Mouse (Mus musculus) urinary bladder, postnatal 14 days (tissue): ENCODE data around the gene Nbas.

Experiments
- DNase-seq: peaks from one replicate; pipeline ENCODE4 v3.0.0; 2021; ENCODE audit warnings: low spot score

The Nbas gene

GRCm38 (mm10) chr12:13268826-13269449, at the start of gene Nbas:
TSS of gene Nbas (plus strand) at chr12:13269133.
- DNase-seq, result peak; percentile 88

GRCm38 (mm10) chr12:13242453-13242852, 26.5 kb upstream of the Nbas start:
- DNase-seq, result no peak

- DNase-seq, result peak; percentile 80
These were observed 20.0 kb upstream of the Nbas start, which contains the start of gene Ddx1 for GRCm38 (mm10) chr12:13248691-13249572. TSS of gene Ddx1 (minus strand) at chr12:13249213.

GRCm38 (mm10) chr12:13249573-13249919, 19.4 kb upstream of the Nbas start:
- no peak for DNase-seq

- no peak for DNase-seq
These were observed 13.9 kb upstream of the Nbas start for GRCm38 (mm10) chr12:13255068-13255467.

GRCm38 (mm10) chr12:13255701-13256100, 13.2 kb upstream of the Nbas start:
- DNase-seq, result no peak

GRCm38 (mm10) chr12:13268412-13268811, 521 bp upstream of the Nbas start:
- DNase-seq, result no peak

GRCm38 (mm10) chr12:13269570-13270390, 847 bp downstream of the Nbas start:
- DNase-seq, result no peak

- DNase-seq, result no peak
These were observed 22.5 kb downstream of the Nbas start for GRCm38 (mm10) chr12:13291453-13291852.

GRCm38 (mm10) chr12:13293421-13293881, 24.5 kb downstream of the Nbas start:
- DNase-seq, result no peak

GRCm38 (mm10) chr12:13303037-13303436, 34.1 kb downstream of the Nbas start:
- DNase-seq, result no peak

- DNase-seq, result no peak
These were observed 45.0 kb downstream of the Nbas start for GRCm38 (mm10) chr12:13313966-13314365.

- no peak for DNase-seq
These were observed 45.5 kb downstream of the Nbas start for GRCm38 (mm10) chr12:13314384-13314783.

GRCm38 (mm10) chr12:13315081-13315480, 46.1 kb downstream of the Nbas start:
- no peak for DNase-seq

- no peak for DNase-seq
These were observed 73.6 kb downstream of the Nbas start for GRCm38 (mm10) chr12:13342535-13342934.

GRCm38 (mm10) chr12:13356201-13356600, 87.3 kb downstream of the Nbas start:
- DNase-seq, result no peak

GRCm38 (mm10) chr12:13356769-13357168, 87.8 kb downstream of the Nbas start:
- no peak for DNase-seq

GRCm38 (mm10) chr12:13357229-13357628, 88.3 kb downstream of the Nbas start:
- no peak for DNase-seq

- DNase-seq, result no peak
These were observed 89.9 kb downstream of the Nbas start for GRCm38 (mm10) chr12:13358849-13359248.

GRCm38 (mm10) chr12:13360183-13360811, 91.4 kb downstream of the Nbas start:
- no peak for DNase-seq

- DNase-seq, result no peak
These were observed 112.6 kb downstream of the Nbas start for GRCm38 (mm10) chr12:13381580-13381979.

GRCm38 (mm10) chr12:13382046-13382445, 113.1 kb downstream of the Nbas start:
- DNase-seq, result no peak
